Mouse (Mus musculus) kidney, adult 10 weeks (tissue): ENCODE data around the gene A430078G23Rik. TPM values are rescaled to one million over a fixed set of nuclear protein-coding genes. Genes with fewer than 3 reads are reported as not detected.

Experiments
- polyA plus RNA-seq: library from polyadenylated mRNA; stranded (reverse); fragments of 350-450 nt; fragmentation: Illumina TruSeq; extraction: RNeasy Lipid Tissue Mini Kit (QIAGEN cat#74804); gene quantifications from one replicate; pipeline ENCODE4 v1.2.3, GENCODE M21; 2014; ENCODE audit warnings: low read depth, low replicate concordance

Gene A430078G23Rik
- polyA plus RNA-seq: not detected

DNA sequence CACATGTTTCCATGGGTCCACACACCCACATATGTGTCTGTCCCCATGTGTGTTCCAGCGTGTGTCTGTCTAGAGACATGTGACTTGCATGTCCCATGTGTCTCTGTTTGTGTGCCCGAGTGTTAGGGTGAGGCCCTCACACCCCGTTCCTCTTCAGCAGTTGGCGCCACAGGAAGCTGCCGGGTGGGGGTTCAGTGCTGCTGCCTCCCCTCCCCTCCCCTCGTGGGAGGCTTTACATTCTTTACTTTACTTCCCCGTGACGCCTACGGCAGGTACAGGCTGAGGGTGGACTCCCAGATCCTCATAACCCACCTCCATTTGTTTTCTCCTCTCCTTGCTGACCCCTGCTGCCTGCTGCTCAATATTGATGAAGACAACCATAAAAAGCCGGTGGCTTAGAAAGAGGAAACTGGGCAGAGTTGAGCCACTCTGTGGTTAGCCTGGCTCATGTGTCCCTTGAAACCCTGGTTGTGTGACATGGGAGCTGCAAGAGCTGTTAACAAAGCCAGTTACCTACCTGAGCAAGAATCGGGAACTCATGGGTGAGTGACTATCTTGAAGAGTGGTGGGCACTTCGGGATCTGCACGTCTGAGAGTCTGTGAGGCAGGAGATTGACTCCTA lies at the start of gene A430078G23Rik:
TSS of gene A430078G23Rik (plus strand) at position 227 of the 622 bp plus-strand sequence.

GRCm38 (mm10) chr8:3392771-3393710 lies 39.8 kb downstream of the A430078G23Rik start, which contains the start of gene Arhgef18:
TSS of gene Arhgef18 (plus strand) at chr8:3393006.

Other genes with a start within 250 kb of the A430078G23Rik start
- gene Insr, start 73.8 kb upstream of the A430078G23Rik start, polyA plus RNA-seq: 58.3 TPM
- gene Arhgef18, start 39.6 kb downstream of the A430078G23Rik start, polyA plus RNA-seq: 10.0 TPM
- gene Pex11g, start 114.3 kb downstream of the A430078G23Rik start, polyA plus RNA-seq: 1.5 TPM
- not detected for gene Tex45, start 117.4 kb downstream of the A430078G23Rik start, polyA plus RNA-seq
- 2.0 TPM for gene Zfp358, start 139.7 kb downstream of the A430078G23Rik start, polyA plus RNA-seq
- 9.3 TPM for gene Mcoln1, start 147.0 kb downstream of the A430078G23Rik start, polyA plus RNA-seq
- gene Pnpla6, start 162.0 kb downstream of the A430078G23Rik start, polyA plus RNA-seq: 8.4 TPM
- gene C330021F23Rik, start 214.6 kb downstream of the A430078G23Rik start, polyA plus RNA-seq: 2.2 TPM
- gene Camsap3, start 233.9 kb downstream of the A430078G23Rik start, polyA plus RNA-seq: 1.6 TPM